9 mouse cellular contexts compared by ENCODE assay signal in the genomic region with DNA sequence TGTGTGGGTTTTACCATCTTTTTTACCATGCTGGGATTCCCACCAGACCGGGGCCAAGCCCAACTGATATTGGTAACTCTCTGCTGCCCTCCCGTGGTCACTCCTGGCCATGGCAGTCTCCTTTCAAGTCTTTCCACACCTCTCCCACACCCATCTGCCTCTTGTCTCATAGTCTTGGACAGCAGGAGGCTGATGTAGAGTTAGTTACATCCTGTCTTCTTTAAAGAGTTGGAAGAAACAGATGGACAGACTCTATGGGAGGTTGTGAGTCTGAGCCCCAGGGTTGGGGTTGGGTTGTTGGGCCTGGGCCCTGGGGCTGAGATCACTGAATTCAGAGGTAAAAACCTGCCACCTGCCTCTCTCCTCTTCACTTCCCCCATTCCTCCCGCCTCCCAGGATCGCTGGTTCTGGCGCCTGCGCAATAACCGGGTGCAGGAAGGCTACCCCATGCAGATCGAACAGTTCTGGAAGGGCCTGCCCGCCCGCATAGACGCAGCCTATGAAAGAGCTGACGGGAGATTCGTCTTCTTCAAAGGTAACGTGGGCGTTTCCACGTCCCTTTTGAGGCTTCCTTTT. TPM values are rescaled to one million over a fixed set of nuclear protein-coding genes. Genes with fewer than 3 reads are reported as not detected.
DNase-seq lines count a peak whose midpoint lies in the region; ATAC-seq and TF ChIP-seq lines count a peak whose summit lies in the region.
"Had no signal": no experiment of that assay in that cellular context is flagged by ENCODE, and none has a peak within 500 bp of the region (broad histone marks: within the 10 kb centered on the region; RNA-seq: fewer than 3 reads in every experiment).

No protein-coding gene starts in this region.

- peak; percentile 13; the same call in 1 of the 2 replicates for ATAC-seq in intestine, postnatal 0 days
- ATAC-seq in intestine, embryonic 16.5 days, result no peak

- H3K9ac ChIP-seq in intestine, postnatal 0 days (ENCODE audit: low read depth, low read length), result no peak overlapping the region
- no peak overlapping the region for H3K9ac ChIP-seq in intestine, embryonic 16.5 days (ENCODE audit: low read depth, low read length)
- H3K9ac ChIP-seq: embryonic facial prominence, embryonic 13.5 days had no signal

- no peaks in the 10 kb centered on the region for H3K36me3 ChIP-seq in intestine, postnatal 0 days (ENCODE audit: control insufficient read depth, insufficient read depth)
- no peaks in the 10 kb centered on the region for H3K36me3 ChIP-seq in intestine, embryonic 16.5 days (ENCODE audit: control insufficient read depth, insufficient read depth, low read length)
- H3K36me3 ChIP-seq in heart, embryonic 10.5 days, result no peaks in the 10 kb centered on the region
- no peaks in the 10 kb centered on the region for H3K36me3 ChIP-seq in splenic B cell, adult 2 months (ENCODE audit: control insufficient read depth, insufficient read depth, low read length, poor library complexity, severe bottlenecking)
- H3K36me3 ChIP-seq: embryonic facial prominence, embryonic 13.5 days had no signal

- H3K9me3 ChIP-seq in intestine, postnatal 0 days (ENCODE audit: control insufficient read depth), result no peaks in the 10 kb centered on the region
- H3K9me3 ChIP-seq in intestine, embryonic 16.5 days (ENCODE audit: control insufficient read depth, low read length), result no peaks in the 10 kb centered on the region
- no peaks in the 10 kb centered on the region for H3K9me3 ChIP-seq in heart, embryonic 10.5 days
- H3K9me3 ChIP-seq: embryonic facial prominence, embryonic 13.5 days had no signal

- peak; percentile 83 for DNase-seq in adrenal gland, adult 2 months
- peak; percentile 82 for DNase-seq in embryo, embryonic 11 days
- peak; percentile 89 for DNase-seq in heart, embryonic 10.5 days (ENCODE audit: low spot score)
- DNase-seq in left cerebral cortex, adult 18-20 months (ENCODE audit: low spot score in 2 of 2), result peak; percentile 90 to 95
- DNase-seq in mesoderm, embryonic 11.5 days (ENCODE audit: low read depth, low spot score), result peak; percentile 81
- DNase-seq in splenic B cell, adult 2 months (ENCODE audit: low read depth, low spot score), result peak; percentile 84

- H3K4me2 ChIP-seq in intestine, postnatal 0 days (replicated peaks; ENCODE audit: low read depth), result no peak overlapping the region
- H3K4me2 ChIP-seq in intestine, embryonic 16.5 days (ENCODE audit: low read depth, low read length), result no peak overlapping the region
- H3K4me2 ChIP-seq: embryonic facial prominence, embryonic 13.5 days had no signal

- whole genome bisulfite sequencing in intestine, postnatal 0 days, result 47% methylated on average over 16 of the region's 16 CpGs
- 41% methylated on average over 16 of the region's 16 CpGs for WGBS in intestine, embryonic 16.5 days
- 39% methylated on average over 16 of the region's 16 CpGs for WGBS in heart, embryonic 10.5 days

- H3K27ac ChIP-seq in intestine, postnatal 0 days (ENCODE audit: low read depth, low read length), result no peak overlapping the region
- no peak overlapping the region for H3K27ac ChIP-seq in intestine, embryonic 16.5 days (ENCODE audit: low read length)
- H3K27ac ChIP-seq in heart, embryonic 10.5 days, result no peak overlapping the region
- H3K27ac ChIP-seq: embryonic facial prominence, embryonic 13.5 days had no signal

- peak; percentile 92 for TF ChIP-seq CTCF in intestine, postnatal 0 days (IDR thresholded peaks at IDR 0.05; ENCODE audit: low read depth)

- no peaks in the 10 kb centered on the region for H3K4me1 ChIP-seq in intestine, postnatal 0 days (replicated peaks; ENCODE audit: control insufficient read depth, insufficient read depth, low read length)
- no peaks in the 10 kb centered on the region for H3K4me1 ChIP-seq in intestine, embryonic 16.5 days (ENCODE audit: control insufficient read depth, insufficient read depth, low read length)
- no peaks in the 10 kb centered on the region for H3K4me1 ChIP-seq in heart, embryonic 10.5 days
- H3K4me1 ChIP-seq: embryonic facial prominence, embryonic 13.5 days had no signal

- H3K27me3 ChIP-seq in intestine, postnatal 0 days (replicated peaks; ENCODE audit: control insufficient read depth, insufficient read depth, low read length), result no peaks in the 10 kb centered on the region; the same call in 1 of the 2 replicates
- H3K27me3 ChIP-seq in intestine, embryonic 16.5 days (replicated peaks; ENCODE audit: control insufficient read depth, insufficient read depth, low read length), result no peaks in the 10 kb centered on the region
- peaks cover 18% of the 10 kb centered on the region for H3K27me3 ChIP-seq in heart, embryonic 10.5 days (ENCODE audit: insufficient read depth, poor library complexity, severe bottlenecking)
- H3K27me3 ChIP-seq in splenic B cell, adult 2 months (ENCODE audit: control insufficient read depth, insufficient read depth, low read length, poor library complexity, severe bottlenecking), result no peaks in the 10 kb centered on the region; the same call in 1 of the 2 replicates
- H3K27me3 ChIP-seq: embryonic facial prominence, embryonic 13.5 days had no signal

- no peak overlapping the region for H3K4me3 ChIP-seq in intestine, postnatal 0 days (ENCODE audit: low read depth, low read length)
- no peak overlapping the region for H3K4me3 ChIP-seq in intestine, embryonic 16.5 days (ENCODE audit: low read length)
- no peak overlapping the region for H3K4me3 ChIP-seq in heart, embryonic 10.5 days
- H3K4me3 ChIP-seq: embryonic facial prominence, embryonic 13.5 days had no signal

RNA-seq across cellular contexts. Expression of gene BC029722, which starts 7.3 kb away (rescaled TPM):
- 40.0 and 42.3 TPM in 2 replicates for polyA plus RNA-seq in intestine, postnatal 0 days (2015; fragmentation: Nextera tagmentation; extraction: Ambion mirVana)
- polyA plus RNA-seq in intestine, embryonic 16.5 days (2015; fragmentation: Nextera tagmentation; extraction: Ambion mirVana), result 27.4 and 30.0 TPM in 2 replicates
- total RNA-seq in adrenal gland, adult 2 months (2021), result 100 to 1,000 TPM; 235 to 249 TPM
- 733 and 890 TPM in 2 replicates for polyA plus RNA-seq in adrenal gland, adult 2 months (2012; rRNA removed)
- polyA plus RNA-seq in heart, embryonic 10.5 days (2016; fragmentation: Nextera tagmentation; extraction: Ambion mirVana), result 7.9 and 9.5 TPM in 2 replicates
- total RNA-seq in left cerebral cortex, adult 18-20 months (2021), result 10 to 100 TPM; 58.7 to 58.9 TPM

RNA-seq across cellular contexts. Expression of gene Eif6, which starts 14.8 kb away (rescaled TPM):
- 318 and 321 TPM in 2 replicates for polyA plus RNA-seq in intestine, postnatal 0 days (2015; fragmentation: Nextera tagmentation; extraction: Ambion mirVana)
- 279 and 287 TPM in 2 replicates for polyA plus RNA-seq in intestine, embryonic 16.5 days (2015; fragmentation: Nextera tagmentation; extraction: Ambion mirVana)
- 100 to 1,000 TPM; 145 to 164 TPM for total RNA-seq in adrenal gland, adult 2 months (2021)
- 183 and 185 TPM in 2 replicates for polyA plus RNA-seq in adrenal gland, adult 2 months (2012; rRNA removed)
- polyA plus RNA-seq in heart, embryonic 10.5 days (2016; fragmentation: Nextera tagmentation; extraction: Ambion mirVana), result 170 and 215 TPM in 2 replicates
- total RNA-seq in left cerebral cortex, adult 18-20 months (2021), result 10 to 100 TPM; 73.3 to 82.5 TPM

RNA-seq across cellular contexts. Expression of gene Fam83c, which starts 22.7 kb away (rescaled TPM):
- 0.31 and 0.37 TPM in 2 replicates for polyA plus RNA-seq in intestine, postnatal 0 days (2015; fragmentation: Nextera tagmentation; extraction: Ambion mirVana)
- polyA plus RNA-seq in intestine, embryonic 16.5 days (2015; fragmentation: Nextera tagmentation; extraction: Ambion mirVana), result 0.33 and 0.35 TPM in 2 replicates
- total RNA-seq in adrenal gland, adult 2 months (2021), result under 1 TPM in 1 of 2 experiments, not detected in 1; 0.10 TPM
- polyA plus RNA-seq in adrenal gland, adult 2 months (2012; rRNA removed), result 0.03 and 0.04 TPM in 2 replicates
- 0.22 and 0.30 TPM in 2 replicates for polyA plus RNA-seq in heart, embryonic 10.5 days (2016; fragmentation: Nextera tagmentation; extraction: Ambion mirVana)
- total RNA-seq in left cerebral cortex, adult 18-20 months (2021), result not detected

RNA-seq across cellular contexts. Expression of gene Mmp24, which starts 36.8 kb away (rescaled TPM):
- polyA plus RNA-seq in intestine, postnatal 0 days (2015; fragmentation: Nextera tagmentation; extraction: Ambion mirVana), result 0.17 and 0.22 TPM in 2 replicates
- 0.18 and 0.21 TPM in 2 replicates for polyA plus RNA-seq in intestine, embryonic 16.5 days (2015; fragmentation: Nextera tagmentation; extraction: Ambion mirVana)
- total RNA-seq in adrenal gland, adult 2 months (2021), result 1 to 10 TPM; 1.2 to 1.9 TPM
- polyA plus RNA-seq in adrenal gland, adult 2 months (2012; rRNA removed), result 1.4 and 2.0 TPM in 2 replicates
- polyA plus RNA-seq in heart, embryonic 10.5 days (2016; fragmentation: Nextera tagmentation; extraction: Ambion mirVana), result 0.06 TPM in 1 of 2 replicates, not detected in the other
- total RNA-seq in left cerebral cortex, adult 18-20 months (2021), result 10 to 100 TPM; 34.3 to 35.6 TPM

Comparison
In these comparisons a context has a peak if more than half of its experiments do, and no peak if none do; other contexts are left out.
1. RNA of gene BC029722, which starts 7.3 kb away (polyA plus RNA-seq): 733 to 890 TPM in adrenal gland, adult 2 months; 40.0 to 42.3 TPM in intestine, postnatal 0 days, 27.4 to 30.0 TPM in intestine, embryonic 16.5 days and 7.9 to 9.5 TPM in heart, embryonic 10.5 days; every median in the first group is over 10 times any median in the second.
2. Peak in every context shown above with its lines, with median percentiles within 50 percentile points of each other: DNase-seq.